Mouse (Mus musculus) gastrocnemius, adult 8-10 months (tissue): ENCODE results near the gene Dgkb. TPM values are rescaled to one million over a fixed set of nuclear protein-coding genes. Genes with fewer than 3 reads are reported as not detected.

Source experiments
- DNase-seq, 2 experiments: peaks; one replicate each; pipeline ENCODE4 v3.0.0; 2022; ENCODE audit warnings: low spot score in 2 of 2
- total RNA-seq, 4 experiments: library from RNA; stranded (reverse); gene quantifications; 2 replicates each; pipeline ENCODE4 v1.2.4; 2022

Dgkb gene
- total RNA-seq, 4 experiments from 2014 or later = 0.58 to 1.2 (median 0.97) TPM

DNA sequence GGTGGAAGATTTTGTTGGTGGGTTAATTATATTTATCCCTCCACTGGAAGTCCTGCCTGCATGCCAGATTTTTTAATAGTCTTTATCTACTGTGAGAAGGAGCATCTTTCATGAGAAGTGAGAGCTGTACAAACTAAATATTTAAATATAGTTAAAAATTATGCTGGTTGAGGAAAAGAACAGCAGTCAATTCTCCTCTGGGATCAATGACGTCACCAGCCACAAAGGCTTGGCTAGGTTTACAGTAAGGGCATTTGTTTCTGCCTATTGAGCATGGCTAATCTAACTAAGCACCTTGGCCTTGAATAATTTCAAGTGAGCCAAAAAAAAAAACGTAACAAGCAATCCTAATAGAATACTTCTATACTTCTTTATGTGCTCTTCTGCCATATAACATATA is 554.1 kb downstream of the Dgkb start:
- DNase-seq = no peak

DNA sequence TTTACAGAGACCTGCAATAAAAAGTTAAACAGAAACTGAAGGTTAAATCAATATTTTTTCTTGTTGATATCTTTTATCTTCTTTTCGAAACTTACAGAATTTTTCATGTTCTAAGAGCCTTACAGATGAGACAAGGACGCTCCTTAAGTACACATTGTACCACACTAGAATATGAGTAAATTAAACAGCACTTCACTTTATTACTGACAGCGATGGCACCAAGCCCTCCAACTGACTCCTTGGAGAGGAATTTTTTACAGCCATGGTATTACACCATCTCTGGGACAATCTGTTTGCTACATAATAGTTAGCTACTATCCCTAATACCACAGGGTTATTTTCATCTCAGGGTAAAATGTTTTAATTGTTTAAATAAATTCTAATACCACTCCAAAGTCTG is 556.6 kb downstream of the Dgkb start:
- no peak for DNase-seq

DNA sequence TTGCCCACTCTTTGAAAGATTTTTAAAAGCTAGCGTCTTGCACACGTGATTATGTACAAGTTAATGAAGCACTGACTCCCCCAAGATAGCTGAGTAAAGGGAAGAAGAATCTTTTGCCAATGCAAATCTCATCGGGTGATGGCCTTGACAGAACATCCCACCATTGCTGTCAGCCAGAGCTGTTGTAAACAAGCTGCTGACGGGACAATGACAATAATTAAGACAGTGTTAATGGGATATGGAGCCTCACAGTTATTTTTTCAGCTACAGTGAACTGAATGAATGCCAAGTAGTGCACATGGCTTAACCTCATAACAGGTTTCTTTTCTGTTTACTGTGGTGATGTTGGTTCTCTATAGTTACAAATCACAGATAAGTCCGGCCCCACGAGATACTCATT is 568.4 kb downstream of the Dgkb start:
- DNase-seq = no peak

DNA sequence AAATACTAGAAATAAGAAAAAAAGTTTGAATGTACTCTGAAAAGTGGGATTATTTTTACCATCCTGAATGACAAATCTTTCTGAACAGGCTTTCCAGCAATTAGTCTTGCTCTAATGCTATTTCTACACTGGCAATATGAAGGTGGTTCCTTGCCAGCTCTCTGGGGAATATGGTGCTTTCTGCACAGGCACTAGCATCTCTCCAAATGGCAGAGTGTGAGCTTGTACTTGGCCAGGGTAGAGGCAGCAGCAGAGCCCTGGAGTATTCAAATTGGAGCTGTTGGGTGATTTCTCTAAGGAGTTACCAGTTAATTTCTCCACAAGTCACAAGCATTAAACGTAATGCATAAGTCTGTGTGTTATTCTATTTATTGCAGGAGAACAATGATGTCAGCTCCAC is 569.5 kb downstream of the Dgkb start:
- DNase-seq = no peak

DNA sequence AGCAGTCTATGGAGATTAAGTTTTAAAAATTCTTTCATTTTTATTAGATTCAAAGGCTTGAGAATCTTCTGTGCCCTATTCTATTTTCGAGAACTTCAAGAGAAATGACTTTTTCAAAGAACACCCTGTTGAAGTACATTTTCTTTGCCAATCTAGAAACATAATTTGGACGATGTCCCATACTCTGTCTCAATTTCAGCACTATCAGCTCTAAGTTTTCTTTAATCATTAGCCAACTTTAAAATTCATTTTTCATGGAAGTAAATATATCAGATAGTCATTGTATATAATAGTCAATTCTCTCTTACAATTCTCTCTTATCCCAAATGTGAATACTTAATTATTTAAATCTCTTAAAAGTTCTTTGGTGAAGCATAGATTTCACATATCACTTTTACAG is 570.1 kb downstream of the Dgkb start:
- DNase-seq = no peak

DNA sequence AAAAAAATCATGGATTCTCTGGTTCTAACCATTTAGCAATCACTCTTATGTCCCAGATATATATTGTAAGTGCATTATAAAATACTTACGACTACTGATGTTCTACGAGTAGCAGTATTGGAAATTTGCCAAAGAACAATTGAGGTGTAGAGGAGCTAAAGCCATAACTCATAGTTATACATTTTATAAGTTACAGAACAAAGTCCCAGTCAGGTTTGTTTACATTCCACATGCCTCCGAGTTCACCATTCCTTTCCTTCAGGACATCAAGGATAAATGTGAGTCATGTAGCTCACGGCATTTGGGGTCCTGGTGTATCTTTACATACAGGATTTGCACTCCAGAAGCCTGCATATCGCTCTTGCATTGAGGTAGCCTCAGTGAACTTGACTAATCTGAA is 570.7 kb downstream of the Dgkb start:
- DNase-seq = no peak

DNA sequence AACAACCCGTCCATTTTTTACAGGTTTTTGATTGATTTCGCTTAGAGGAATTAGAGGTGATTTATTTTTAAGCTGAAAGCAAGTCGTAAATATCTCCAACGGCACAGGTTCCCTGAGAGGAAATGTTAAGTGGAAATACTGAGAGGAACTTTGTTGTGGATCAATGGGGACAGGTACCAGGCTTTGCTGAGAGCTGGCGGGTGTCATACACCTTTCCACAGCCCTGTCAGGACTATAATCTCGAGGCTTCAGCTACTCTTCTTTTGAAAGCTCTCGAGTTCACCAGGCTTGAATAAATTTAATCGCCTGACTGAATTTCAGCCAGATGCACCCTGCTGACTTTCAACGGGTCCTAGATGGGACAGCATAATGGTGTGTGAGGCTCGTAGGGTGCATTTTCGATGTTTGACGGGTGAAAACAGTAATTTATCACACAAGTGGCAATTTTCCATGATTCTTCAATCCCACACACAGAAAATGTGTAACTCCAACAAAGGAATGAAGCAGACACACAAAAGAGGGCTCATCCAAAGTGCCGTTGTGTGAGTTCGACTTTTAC is 580.3 kb downstream of the Dgkb start:
- DNase-seq = no peak

DNA sequence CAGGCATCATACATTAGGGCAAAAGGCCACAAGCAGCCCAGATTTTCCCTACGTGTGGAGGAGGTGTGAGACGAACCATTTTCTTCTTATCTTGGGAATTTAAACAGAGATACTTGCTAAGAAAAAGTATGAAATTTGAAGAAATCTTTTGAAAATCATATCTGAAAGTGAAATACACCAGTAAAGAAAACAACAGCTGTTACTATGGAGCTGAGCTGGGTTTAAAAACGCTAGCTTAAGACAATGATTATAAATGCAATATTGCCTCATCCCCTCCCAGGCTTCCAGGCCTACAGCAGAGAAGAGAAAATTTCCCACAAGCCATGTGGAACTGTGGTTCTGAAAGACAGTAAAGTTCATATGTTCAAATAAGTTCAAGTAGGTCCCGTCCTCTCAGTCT is 582.6 kb downstream of the Dgkb start:
- no peak for DNase-seq

DNA sequence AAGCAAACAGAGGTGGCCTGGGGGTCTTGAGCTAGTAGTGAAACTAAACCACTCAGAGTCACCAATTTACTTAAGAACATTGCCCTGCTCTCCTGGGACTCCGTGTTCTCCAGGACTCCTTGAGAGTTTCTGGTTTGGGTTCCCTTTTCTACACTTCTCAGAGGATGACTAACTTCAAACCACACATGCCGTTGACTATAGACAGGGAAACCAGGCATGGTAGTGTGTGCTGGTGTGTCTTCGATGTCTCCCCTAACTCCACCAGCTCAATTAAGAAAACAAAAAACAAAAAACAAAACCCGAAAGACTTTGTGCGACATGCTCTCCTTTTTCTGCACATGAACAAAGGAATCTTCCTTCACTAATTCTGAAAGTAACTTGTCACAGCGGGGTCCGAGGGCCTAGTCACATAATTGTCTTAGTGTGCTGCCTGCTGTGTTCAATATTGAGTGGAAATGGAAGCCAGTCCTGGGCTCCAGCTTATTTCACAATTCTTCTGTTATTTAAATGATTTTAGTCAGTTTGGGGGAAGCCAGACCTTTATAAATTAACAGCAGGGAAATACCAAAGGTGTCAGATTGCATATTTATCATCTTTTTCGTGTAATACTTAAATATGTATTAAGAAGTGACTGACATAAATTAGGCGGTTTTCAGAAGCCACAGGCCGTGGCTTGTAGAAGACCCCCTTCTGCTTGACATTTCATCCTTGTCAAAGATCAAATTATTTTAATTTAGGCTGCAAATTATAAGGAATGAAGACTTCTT is 618.0 kb downstream of the Dgkb start:
- no peak for DNase-seq

DNA sequence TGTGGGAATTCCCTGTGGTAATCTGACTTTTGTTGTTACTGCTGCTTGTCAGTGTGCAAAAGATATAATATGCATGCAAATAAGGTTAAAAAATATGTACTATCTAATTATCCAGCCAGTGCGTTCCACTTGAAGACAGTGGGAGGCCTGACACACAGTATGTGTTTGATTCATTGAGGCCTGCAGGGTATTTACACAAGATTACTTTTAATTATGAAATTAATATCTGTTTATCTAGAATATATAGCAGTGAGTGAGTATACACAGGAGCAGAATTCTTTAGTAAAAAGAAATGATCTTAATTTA is 618.6 kb downstream of the Dgkb start:
- DNase-seq = no peak

DNA sequence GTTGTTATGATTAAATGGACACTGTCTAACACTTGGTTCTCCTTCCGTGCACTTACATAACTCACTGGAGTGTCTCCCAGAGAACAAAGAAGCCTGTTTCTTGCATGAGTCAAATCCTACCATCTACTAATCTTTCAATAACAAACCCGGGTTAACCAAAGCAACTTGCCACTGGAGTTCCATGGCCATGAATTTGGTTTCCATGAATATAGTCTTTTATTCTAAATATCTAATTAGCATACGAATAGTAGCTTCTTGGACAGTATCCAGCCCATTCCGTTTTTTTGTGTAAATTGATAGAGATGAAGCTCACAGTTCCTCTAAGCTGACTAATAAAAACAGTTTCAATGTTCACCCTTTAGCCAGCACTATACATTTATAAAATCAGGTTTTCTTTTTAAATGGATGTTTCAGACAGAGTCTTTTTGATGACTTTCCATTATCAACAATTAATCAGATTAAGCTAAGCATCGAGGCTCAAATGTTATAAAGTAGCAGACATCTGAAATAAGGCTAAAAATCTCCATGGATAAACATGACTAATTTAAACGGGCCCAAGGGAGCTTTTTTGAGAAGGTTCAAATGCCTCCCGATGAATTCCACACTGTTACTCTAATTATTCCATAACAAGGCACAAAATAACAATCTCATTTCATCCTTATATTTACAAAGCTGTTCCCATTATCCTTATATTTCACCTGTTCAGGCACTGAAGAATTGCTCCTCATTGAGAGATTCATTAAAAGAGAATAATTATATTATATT is 633.0 kb downstream of the Dgkb start:
- DNase-seq = no peak

DNA sequence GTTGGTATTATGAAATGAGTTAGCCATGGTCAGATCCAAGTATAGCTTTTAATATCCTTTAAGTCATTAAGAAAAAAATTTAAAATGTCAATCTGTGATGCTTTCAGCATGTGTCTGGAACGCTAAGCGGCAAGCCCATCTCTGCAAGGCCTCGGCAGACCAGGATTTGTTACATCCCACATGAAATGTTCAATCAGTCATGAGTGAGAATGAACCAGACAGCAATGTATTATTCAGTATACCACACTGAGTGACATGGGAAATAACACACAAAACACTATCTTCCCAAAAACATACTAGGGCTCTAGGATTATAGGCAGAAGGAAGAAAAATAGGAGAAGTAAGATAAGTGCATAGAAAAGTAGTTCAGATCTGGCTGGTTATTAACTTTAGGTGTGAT is 634.2 kb downstream of the Dgkb start:
- DNase-seq = no peak

DNA sequence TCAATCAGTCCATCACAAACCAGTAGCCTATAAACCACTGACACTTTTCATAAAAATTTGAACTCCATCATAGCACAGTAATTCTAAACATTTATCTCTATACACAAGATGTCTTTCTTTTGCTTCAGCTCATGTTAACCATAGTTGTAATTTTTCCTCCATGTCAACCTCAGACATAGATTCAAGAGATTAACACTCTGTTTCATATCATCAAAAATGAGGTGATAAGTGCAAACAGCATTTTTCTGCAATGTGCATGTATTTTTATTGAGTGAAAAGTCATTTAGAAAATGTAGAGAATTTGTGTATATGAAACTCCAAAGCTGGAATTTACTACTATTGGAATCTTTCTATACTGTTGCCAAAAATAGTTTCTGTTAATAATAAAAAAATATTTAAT is 650.7 kb downstream of the Dgkb start:
- no peak for DNase-seq

DNA sequence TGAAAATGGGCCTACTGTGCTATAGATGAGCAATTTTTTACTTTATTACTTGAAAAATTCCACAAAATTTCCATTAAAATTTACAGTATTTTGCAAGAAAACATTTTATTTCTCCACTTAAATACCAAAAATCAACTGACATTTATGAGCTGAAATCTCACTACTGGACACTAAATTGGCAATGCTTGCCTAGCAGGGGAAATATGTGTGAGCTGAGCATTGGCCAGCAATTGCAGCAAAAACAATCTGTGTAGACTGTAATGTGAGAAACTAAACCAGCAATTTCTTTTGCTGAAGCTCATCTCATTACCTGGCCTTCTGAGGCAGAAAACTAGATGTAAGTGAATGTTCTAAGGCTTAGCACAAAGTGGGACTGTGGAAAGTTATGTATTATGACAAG is 651.1 kb downstream of the Dgkb start:
- DNase-seq = no peak

DNA sequence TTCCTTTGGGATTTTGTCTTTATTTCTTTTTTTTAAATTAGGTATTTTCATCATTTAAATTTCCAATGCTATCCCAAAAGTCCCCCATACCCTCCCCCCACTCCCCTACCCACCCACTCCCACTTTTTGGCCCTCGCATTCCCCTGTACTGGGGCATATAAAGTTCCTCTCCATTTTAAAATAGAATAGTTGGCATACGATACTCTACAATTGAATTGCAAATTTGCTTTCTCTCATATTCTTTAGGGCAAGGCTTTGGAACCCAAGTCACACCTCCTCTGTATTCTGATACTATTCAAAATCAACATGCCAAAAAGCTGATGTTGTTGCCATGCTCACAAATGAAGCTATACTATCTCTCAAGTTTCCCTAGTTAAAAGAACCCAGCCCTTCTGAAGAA is 679.7 kb downstream of the Dgkb start:
- no peak for DNase-seq

DNA sequence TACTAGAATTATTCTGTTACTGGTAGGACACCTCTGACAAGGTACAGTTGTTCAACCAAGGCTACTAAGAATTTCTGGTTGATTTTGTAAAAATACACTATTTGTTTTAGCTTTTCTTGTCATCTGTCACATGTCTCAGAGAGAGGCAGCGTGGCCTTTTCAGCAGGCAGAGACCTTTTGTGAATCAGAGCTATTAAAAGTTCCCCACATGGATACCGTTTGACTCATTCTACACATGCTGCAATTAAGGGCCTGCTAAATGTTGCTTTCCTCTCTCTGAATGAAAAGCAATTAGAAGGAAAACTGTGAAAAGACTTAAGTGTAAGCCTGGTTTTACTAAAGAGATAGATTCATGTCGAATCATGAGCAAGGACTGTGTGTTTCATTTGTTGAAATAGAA is 683.4 kb downstream of the Dgkb start:
- DNase-seq = no peak

DNA sequence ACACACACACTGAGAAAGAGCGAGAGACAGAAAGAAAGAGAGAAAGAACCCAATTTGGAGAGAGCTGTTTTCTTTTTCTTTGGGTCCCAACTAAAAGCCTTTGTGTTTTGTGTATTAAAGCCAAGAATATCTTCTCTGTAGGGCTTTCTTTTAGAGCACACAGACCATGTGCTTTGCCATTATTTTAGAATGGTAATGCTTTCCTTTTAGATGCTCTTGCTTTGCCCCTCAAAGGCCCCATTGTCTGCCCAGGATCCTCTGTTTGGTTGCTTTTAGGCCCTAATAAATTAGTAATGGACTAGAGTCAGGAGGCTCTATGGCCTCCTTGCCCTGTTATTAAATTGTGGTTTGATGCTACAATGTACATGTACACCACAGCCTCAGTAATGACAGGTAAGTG is 690.7 kb downstream of the Dgkb start:
- no peak for DNase-seq

DNA sequence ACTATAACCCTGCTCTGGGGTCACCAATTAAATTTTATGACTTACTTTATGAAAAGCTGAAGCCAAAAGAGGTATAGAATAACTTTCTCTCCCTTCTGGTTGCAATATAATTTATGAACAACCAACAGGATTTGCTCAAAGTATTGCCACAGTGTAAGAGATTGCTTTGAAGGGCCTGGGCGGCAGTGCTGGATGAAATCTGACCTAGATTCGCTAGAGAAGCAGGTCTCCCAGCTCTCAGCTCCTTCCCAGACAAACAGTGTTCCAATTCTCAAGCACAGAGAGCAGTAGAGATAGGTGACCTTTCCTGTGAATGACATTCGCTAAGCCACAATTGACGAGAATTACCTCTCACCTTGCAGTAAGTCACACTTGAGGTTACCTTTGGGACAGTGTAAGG is 727.9 kb downstream of the Dgkb start:
- no peak for DNase-seq

DNA sequence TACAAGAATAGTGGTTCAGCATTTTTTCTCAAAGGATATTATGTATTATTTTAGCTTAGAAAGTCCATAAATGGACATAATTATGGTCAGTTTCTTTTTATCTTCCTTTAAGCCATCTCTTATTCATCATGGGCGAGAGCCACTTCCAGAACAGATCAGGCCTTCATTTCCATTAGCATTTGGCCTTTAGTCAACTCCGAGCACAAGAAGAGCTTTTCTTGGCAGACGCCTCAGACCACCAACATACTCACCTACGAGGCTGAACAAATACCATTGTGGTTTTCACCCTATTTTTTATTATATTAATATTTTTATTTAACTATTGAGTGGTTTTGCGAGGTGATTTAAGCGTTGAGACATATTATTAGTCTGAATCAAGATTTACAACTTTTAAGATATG is 759.6 kb downstream of the Dgkb start:
- no peak for DNase-seq

DNA sequence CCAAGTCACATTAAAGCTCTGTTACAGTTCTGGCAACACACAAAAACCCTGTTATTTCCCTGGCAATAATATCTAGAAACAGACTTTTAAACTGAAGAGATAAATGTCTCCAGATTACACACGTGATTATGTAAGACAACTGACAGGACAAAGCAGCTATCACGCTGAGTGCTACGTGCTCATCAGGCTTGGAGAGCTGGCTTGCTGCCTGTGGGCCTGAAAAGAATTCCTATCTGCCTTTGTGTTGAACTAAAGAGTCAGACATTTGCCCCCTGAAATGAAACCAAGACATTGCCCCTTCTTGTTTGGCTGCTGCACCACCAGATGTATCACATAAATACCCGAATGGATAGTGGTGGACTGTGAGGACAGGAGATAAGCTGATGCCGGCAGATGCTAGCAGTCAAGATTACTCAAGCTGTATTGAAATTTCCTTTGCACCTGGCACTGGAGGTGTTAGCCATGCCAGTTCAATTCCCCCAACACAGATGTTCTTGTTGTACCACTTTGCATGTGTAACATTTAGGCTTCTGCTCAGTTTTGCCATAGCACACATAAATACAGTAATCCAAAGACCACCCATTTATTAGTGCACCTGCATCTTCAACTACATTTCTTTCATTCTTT is 761.8 kb downstream of the Dgkb start:
- no peak for DNase-seq

DNA sequence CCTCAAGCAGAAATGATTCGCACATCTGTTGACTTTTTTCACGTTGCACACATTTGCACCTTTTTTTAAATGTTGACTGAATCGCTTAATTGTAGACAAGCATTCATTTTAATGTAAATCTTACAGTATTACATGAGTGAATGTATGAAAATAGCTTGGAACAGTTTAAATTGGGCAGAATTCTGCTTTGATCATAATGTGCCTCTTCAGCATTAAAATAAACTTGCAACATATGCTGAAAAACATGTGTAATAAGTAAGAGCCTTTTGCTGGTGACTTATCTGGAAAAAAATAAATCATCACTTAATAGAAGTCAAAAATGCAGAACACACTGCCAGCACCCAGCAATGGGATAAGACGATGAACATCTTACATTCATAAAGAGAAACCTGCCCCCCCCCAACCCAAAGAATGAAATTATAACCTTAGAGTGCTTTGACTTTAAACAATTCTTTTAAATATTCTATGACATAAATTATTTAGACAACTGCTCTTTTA is 768.9 kb downstream of the Dgkb start:
- DNase-seq = no peak

DNA sequence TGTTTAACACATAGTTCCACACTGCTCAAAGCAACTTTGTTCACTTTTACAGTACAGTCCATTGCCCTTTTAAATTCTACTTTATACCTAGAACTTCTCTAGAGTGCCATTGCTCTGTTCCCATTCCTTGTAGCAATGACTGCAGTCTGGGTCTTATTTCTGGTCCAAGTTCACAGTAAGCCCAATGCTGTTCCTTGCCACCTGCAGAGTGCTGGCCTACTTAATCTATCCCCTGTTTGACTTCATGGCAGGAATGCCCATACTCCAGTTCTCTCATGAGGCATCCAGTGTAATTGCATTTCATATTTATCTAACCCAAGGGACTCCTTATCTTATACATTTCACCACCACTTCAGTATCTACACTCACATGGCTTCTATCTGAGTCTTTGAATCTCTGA is 772.4 kb downstream of the Dgkb start:
- DNase-seq = no peak
